Mouse (Mus musculus): ENCODE results near the gene Krt27. TPM values are rescaled to one million over a fixed set of nuclear protein-coding genes. Genes with fewer than 3 reads are reported as not detected.

The Krt27 gene
- not detected in 2 replicates for polyA plus RNA-seq (2012; rRNA removed)

DNA sequence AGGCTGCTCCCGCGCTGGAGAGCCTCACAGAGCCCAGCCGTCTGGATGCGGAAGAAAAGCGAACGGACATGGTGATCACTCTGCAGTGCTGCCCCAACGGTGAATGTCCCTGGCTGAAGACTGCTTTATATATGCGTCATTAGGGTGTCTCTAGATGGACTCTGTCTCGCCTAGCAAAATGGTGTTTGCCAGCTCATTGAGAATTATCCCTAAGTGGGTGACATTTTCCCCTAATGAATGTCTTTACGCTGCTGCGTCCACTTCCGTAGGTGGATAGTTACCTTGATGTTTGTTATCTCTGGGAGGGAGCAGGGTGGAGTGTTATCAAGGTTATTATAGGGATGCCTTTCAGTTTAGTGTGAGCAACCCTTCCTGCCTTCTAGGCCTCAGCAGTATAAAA, at the start of gene Krt27:
TSS of gene Krt27 (minus strand) at position 101 of the 400 bp plus-strand sequence.

DNA sequence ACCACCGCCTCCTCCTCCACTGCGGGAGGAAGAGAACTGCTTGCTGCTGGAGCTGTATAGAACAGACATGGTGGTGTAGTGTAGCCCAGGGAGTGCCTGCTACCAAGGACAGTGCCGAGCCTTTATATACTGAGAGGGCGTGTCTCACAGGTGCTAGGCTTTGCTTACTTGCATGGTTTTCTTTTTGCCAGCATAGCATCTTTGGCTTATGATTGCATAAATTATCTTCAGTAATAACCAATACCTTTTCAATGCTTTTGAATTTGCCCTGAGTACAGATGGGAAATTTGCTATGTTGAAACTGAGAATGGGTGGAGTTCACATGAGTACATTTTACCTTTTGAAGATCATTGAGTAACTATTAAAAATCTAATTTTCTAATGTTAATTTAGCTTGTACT, 38.4 kb upstream of the Krt27 start, which contains the start of gene Krt10:
TSS of gene Krt10 (minus strand) at position 101 of the 400 bp plus-strand sequence.

DNA sequence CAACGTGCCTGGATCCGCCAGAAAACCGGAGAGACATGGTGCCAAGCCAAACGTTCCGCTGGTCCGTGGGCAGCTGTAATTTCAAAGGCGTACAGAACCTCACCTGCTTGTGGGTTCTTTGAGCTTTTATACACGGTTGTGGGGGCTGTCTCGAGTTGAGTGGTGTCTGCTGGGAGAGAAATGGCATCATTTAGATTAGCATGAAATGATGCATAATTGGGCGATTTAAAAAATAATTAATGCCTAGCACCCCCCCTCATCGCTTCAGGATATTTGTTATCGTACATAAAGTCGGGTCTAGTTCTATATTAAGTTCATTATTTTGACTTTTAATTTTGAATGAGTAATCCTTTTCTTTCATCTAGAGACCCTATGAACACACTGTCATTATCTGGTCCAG, 23.9 kb upstream of the Krt27 start, which contains the start of gene Krt28:
TSS of gene Krt28 (minus strand) at position 101 of the 400 bp plus-strand sequence.

DNA sequence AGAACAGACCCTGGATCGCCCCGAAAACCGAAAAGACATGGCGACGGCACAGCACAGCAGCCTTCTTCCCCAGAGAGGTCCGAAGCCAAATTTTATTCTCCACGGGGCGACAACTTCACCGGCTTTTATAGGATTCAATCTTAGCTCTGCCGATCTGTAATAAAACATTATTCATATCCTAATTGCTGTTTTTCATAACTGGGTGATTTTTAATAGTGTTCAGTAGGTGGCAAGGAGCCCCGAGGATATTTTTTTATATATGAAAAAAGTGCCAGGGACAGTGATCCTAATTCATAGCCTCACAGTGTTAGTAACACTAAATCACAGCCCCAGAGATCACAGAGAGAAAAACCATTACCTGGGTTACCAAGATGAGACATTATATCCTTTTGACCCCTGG, 13.0 kb downstream of the Krt27 start, which contains the start of gene Krt26:
TSS of gene Krt26 (minus strand) at position 101 of the 400 bp plus-strand sequence.

DNA sequence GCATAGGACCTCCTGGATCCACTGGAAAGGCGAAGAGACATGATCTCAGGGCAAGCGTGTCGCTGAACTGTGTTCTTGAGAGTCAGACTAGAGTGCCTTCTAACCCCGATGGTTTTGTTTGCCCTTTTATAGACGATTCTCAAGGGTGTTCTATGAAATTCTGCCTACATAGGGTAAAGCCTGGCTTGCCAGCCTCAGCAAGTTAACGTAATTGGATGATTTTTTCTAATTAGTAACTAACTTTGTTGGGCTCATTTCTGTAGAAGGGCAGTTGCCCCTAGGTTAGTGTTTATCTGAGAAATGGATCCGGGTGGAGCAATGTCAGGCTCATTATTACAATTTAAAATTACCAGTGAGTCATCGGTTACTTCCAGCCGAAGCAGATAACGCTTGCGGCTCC, 28.1 kb downstream of the Krt27 start, which contains the start of gene Krt25:
TSS of gene Krt25 (minus strand) at position 101 of the 400 bp plus-strand sequence.

Other genes with a start within 250 kb of the Krt27 start
- 0.08 and 0.09 TPM in 2 replicates for gene Ccr7, start 196.0 kb downstream of the Krt27 start, polyA plus RNA-seq (2012; rRNA removed)
- 68.7 and 109 TPM in 2 replicates for gene Smarce1, start 120.1 kb downstream of the Krt27 start, polyA plus RNA-seq (2012; rRNA removed)
- gene Krt222, start 107.0 kb downstream of the Krt27 start, polyA plus RNA-seq (2012; rRNA removed), result 0.03 TPM in 2 replicates
- gene Krt24, start 65.8 kb downstream of the Krt27 start, polyA plus RNA-seq (2012; rRNA removed), result not detected in 2 replicates
- gene Krt25, start 28.2 kb downstream of the Krt27 start, polyA plus RNA-seq (2012; rRNA removed), result 0.01 TPM in 1 of 2 replicates, not detected in the other
- not detected in 2 replicates for gene Krt26, start 13.1 kb downstream of the Krt27 start, polyA plus RNA-seq (2012; rRNA removed)
- gene Krt28, start 23.8 kb upstream of the Krt27 start, polyA plus RNA-seq (2012; rRNA removed), result 0.06 TPM in 1 of 2 replicates, not detected in the other
- 1.2 and 1.3 TPM in 2 replicates for gene Krt10, start 38.3 kb upstream of the Krt27 start, polyA plus RNA-seq (2012; rRNA removed)
- 0.03 and 0.05 TPM in 2 replicates for gene Krt12, start 71.2 kb upstream of the Krt27 start, polyA plus RNA-seq (2012; rRNA removed)
- 16.0 and 17.2 TPM in 2 replicates for gene Krt20, start 87.0 kb upstream of the Krt27 start, polyA plus RNA-seq (2012; rRNA removed)
- gene Krt23, start 142.0 kb upstream of the Krt27 start, polyA plus RNA-seq (2012; rRNA removed), result 0.40 and 0.45 TPM in 2 replicates
- not detected in 2 replicates for gene Krt39, start 170.2 kb upstream of the Krt27 start, polyA plus RNA-seq (2012; rRNA removed)
- not detected in 2 replicates for gene Krt40, start 192.1 kb upstream of the Krt27 start, polyA plus RNA-seq (2012; rRNA removed)
- not detected in 2 replicates for gene Krtap3-3, start 199.8 kb upstream of the Krt27 start, polyA plus RNA-seq (2012; rRNA removed)
- gene Krtap3-2, start 205.7 kb upstream of the Krt27 start, polyA plus RNA-seq (2012; rRNA removed), result not detected in 2 replicates
- gene Gm11939, start 208.4 kb upstream of the Krt27 start, polyA plus RNA-seq (2012; rRNA removed), result not detected in 2 replicates
- gene Krtap3-1, start 215.5 kb upstream of the Krt27 start, polyA plus RNA-seq (2012; rRNA removed), result not detected in 2 replicates
- not detected in 2 replicates for gene Krtap1-5, start 229.9 kb upstream of the Krt27 start, polyA plus RNA-seq (2012; rRNA removed)
- gene Krtap1-4, start 232.6 kb upstream of the Krt27 start, polyA plus RNA-seq (2012; rRNA removed), result not detected in 2 replicates
- not detected in 2 replicates for gene Krtap1-3, start 240.2 kb upstream of the Krt27 start, polyA plus RNA-seq (2012; rRNA removed)
- not detected in 2 replicates for gene Krtap9-3, start 247.0 kb upstream of the Krt27 start, polyA plus RNA-seq (2012; rRNA removed)